Mouse (Mus musculus): ENCODE measurements at regions not wholly inside any gene's neighbourhood (a gene's known extent, or its start where the extent isn't known, plus 50 kb on each side); places are given as distances from the start of the nearest gene placed in this dataset.

- no peak for DNase-seq (ENCODE audit: low read depth, low spot score)
Measured at GRCm38 (mm10) chr3:156253172-156253934, 308.2 kb upstream of the Negr1 start.

- DNase-seq (ENCODE audit: low read depth, low spot score) = no peak
Measured at GRCm38 (mm10) chr3:156256719-156257118, 304.9 kb upstream of the Negr1 start.

- DNase-seq (ENCODE audit: low read depth, low spot score) = no peak
Measured at GRCm38 (mm10) chr3:156264654-156265053, 296.9 kb upstream of the Negr1 start.

DNA sequence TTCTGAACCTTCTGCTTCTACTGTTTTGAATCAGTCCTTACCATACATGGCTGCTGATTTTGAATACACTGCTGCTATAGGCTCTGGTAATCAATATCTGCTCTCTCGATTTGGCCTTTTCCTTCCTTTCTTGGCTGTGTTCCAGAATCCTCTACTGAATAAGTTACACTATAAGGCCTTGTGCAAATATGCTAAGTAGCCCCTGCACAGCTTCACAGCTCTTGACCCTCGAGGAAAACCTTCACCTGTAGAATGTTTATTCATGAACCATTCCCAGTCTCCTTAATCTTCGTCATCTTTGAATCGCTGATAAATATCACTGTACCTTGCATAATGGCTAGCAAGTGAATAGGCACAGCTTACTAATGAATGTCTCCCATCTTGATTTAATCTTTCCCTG lies 293.9 kb upstream of the Negr1 start:
- DNase-seq (ENCODE audit: low read depth, low spot score) = no peak

DNA sequence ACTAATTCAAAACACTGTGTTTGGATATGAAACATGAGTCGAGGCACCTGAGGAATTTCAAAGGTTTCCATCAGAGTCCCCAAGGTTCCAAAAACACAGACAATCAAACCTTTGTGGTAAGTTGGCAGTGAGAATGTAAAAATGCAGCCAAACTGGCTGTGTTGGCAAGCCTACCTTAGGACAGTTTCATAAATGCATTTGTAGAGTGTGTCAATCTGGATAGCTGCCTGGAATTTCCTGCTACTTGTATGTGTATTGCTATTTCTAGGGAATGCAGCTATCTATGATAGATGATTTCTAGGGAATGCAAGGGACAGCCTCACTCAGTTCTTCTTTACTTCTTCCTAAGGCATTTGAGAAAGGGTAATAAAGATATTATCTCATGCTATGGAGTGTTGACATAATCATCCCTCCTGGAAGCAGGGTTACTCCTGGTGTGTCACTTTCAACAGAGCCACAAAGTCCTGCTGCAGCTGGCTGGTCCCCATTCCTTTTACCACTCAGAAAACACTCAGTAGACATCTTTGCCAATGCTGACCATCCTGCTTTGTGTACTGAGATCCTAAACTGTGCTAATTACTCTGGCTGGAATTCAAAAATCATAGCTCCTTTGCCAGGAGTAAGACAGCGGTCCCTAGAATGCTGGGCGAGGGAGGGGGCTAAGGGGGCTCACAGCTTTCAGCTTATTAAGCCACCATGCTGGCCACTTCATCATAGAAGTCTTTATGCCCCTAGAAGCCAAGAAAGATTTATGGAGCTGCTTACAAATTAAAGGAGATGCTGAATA lies 261.4 kb upstream of the Negr1 start:
- no peak for DNase-seq (ENCODE audit: low read depth, low spot score)

GRCm38 (mm10) chr3:156301302-156301701 lies 260.3 kb upstream of the Negr1 start:
- DNase-seq (ENCODE audit: low read depth, low spot score) = no peak

DNA sequence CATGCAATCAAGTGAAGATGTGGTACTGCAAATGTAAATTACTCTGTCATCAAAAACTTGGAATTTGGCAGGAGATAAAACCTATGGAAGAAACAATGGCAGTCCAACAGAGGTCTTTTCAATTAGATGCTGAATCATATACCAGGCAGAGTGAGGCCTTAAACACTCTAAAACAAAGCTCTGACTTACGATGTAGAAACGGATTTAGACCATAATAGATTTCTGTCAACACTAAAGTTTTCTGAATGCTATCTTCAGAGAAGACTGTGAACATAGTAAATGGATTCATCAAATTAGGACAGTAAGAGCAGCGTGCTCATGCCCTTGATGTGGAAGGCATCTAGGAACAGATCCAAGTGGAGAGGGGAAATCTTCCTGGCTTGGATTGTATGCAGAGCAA lies 259.8 kb upstream of the Negr1 start:
- DNase-seq (ENCODE audit: low read depth, low spot score) = no peak

- no peak for DNase-seq (ENCODE audit: low read depth, low spot score)
Measured at GRCm38 (mm10) chr3:156304174-156304573, 257.4 kb upstream of the Negr1 start.

DNA sequence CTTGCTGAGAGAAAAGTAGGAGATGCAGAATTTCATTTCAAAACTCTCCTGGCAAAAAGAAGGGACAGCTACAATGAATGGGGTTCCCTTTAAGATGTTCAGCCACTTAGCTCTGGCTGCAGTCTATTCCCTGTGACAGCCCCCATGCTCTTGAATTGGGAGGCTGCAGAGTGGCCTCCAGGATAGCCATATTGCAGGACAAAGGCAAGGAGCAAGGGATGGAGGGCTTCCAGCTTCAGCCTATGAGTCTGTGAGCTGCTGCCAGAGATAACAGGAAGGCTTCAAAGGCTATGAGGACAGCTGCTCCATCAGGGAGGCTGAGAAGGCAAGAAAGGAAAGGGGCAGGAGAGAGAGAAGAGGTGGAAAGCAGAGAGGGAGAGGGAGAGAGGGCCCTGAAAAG lies 256.5 kb upstream of the Negr1 start:
- DNase-seq (ENCODE audit: low read depth, low spot score) = no peak

DNA sequence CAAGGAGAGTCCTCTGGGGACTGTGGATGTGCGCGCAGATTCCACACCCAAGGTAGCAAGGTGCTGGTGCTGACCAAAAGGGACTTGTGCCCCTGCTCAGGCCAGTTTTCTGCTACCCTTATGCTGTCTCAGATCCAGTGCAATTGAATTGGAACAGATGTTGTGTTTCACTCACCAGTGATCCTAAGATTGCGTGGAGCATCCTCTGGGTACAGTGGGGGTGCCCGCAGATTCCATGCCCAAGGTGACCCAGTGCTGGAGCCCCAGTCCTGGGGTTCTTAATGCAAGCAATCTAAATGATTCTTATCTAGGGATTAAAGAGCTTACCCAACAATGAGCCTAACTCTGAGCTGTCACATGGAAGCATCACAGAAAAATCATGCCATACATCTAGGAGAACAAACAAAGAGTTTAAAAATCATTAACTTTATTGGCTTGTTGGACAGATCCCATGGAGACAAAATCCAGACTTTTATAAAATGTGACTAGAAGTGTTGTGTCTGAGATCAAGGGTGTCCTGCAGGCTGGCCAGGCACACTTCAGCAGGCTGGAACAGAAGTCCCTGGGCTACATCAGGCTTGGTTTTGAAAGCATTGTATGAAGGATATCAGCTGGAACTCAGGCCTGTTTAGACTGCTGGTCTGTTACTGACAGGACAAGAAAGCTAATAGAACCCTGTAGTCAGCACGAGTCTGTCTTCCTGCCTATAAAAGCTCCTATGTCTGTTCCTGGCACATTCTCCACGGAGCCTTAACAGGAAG lies 226.4 kb upstream of the Negr1 start:
- no peak for DNase-seq (ENCODE audit: low read depth, low spot score)

GRCm38 (mm10) chr3:156341484-156341883 lies 220.1 kb upstream of the Negr1 start:
- no peak for DNase-seq (ENCODE audit: low read depth, low spot score)

DNA sequence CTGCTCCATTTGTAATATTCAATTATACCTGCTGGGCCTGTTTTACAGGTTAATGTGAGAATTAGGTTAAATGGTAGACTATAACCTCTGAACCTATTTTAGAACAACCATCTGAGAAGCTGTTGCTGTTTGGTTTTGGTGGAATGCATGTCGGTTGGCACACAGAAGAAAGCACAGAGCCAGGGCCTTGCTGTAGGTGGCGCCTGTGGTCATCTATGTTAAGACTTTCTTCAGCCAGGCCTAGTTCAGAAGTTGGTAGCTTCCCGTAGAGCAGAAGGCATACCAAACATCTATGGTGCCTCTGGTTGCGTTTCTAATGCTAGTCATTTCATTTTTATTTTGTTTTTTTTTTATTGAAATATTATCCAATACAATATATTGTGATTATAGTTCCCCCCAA lies 209.9 kb upstream of the Negr1 start:
- no peak for DNase-seq (ENCODE audit: low read depth, low spot score)

DNA sequence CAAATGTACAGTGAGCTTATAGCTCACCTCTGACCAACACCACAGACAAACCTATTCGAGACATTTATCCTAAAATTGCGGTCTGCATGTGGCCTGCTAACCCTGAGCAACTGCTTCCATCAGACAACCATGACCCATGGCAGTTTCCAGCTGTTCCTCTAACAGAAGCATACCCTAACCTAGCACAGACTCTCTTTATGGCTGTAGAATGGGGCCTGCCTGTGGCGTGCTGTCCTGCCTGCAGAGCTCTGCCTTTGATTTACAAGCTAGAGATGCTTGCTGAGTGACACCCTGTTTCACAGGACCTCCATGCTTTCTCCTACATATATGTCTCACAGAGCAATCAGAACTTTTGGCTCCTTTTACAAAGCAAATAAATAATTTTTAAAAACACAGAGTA lies 208.2 kb upstream of the Negr1 start:
- no peak for DNase-seq (ENCODE audit: low read depth, low spot score)

GRCm38 (mm10) chr3:156353841-156354473 lies 207.6 kb upstream of the Negr1 start:
- DNase-seq (ENCODE audit: low read depth, low spot score) = no peak

- no peak for DNase-seq (ENCODE audit: low read depth, low spot score)
Measured at GRCm38 (mm10) chr3:156368669-156369343, 192.8 kb upstream of the Negr1 start.

DNA sequence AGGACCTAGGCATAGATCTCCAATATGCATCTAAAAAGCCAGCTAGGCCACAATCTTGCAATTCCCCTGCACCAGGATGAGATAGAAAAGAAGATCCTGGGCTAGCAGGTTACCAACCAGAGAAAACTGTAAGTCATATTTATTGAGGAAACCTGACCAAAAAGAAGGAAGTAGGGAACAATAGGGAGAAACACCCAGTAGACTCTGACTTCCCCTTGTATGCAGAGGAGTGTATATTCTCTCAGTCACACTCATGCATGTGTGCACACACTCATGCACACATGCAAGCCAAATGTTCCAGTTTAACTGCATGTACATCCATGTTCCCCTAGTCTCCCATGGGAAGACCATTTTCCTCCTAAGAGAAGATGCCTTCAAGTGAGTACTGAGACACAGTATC lies 184.9 kb upstream of the Negr1 start:
- DNase-seq (ENCODE audit: low read depth, low spot score) = no peak

- DNase-seq (ENCODE audit: low read depth, low spot score) = peak; percentile 20
Measured at GRCm38 (mm10) chr3:156382919-156383318, 178.7 kb upstream of the Negr1 start.

DNA sequence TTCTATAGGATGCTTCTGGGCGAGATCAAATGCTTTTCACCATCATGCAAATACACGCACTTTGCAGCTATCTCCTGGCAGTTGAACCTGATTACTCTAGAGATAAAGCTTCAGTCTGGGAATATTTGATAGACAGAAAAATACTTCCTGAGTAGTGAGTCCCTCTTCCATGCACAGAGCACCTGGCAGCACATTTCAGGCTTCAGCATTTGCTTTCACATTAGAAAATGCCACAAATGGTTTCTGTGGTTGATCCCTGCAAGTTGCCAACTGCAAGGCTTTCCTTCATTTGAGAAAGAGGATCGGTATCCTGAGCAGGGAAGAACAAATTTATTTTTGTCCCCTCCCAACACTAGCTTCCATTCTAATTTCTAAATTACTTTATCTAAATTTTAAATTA lies 155.5 kb upstream of the Negr1 start:
- no peak for DNase-seq (ENCODE audit: low read depth, low spot score)

DNA sequence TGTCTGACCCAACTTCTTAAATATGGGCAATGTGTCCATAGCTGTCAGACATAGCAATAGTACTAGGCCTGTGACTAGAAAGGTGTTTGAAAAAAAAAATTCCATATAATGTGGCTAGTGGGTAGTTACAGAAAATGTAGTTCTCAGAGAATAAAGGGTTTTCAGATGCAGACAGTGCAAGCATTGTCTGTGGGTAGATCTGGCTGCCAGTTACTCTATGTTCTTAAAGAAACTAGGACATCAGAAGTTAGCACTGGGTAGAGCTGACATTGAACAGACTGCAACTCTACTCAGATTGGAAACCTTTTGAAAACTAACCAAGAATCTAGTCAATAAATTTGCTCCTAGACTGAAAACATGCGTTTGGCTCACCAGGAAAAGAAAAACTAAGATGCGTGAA lies 154.5 kb upstream of the Negr1 start:
- no peak for DNase-seq (ENCODE audit: low read depth, low spot score)

- no peak for DNase-seq (ENCODE audit: low read depth, low spot score)
Measured at GRCm38 (mm10) chr3:156410126-156410525, 151.5 kb upstream of the Negr1 start.

DNA sequence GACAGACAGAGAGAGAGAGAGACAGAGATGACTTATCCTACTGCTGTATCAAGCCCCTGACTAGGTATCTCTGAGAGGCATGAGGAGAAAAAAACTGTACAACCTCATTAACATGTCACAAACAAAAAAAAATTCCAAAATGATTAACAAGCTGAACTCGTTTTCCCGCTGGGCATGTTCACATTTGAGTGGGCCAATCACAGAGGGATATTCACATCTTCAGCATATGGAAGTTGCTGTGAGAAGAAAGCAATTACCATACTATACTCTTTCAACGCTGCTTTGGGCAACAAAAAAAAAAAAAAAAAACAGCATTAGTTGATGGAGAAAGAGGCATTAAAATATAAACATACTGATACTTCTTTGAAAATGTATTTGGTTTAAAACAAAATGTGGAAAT lies 148.8 kb upstream of the Negr1 start:
- no peak for DNase-seq (ENCODE audit: low read depth, low spot score)

Data from brain, embryonic 18.5 days (tissue).